Mouse (Mus musculus) liver, embryonic 11.5 days (tissue): ENCODE results near the gene Leap2. TPM values are rescaled to one million over a fixed set of nuclear protein-coding genes. Genes with fewer than 3 reads are reported as not detected.

ENCODE experiments used
- ATAC-seq: fragments of 200-750 bp; cut with Nextera tagmentation; replicated peaks from 2 replicates; pipeline ENCODE4 v1.8.0; 2017; ENCODE audit warnings: moderate number of reproducible peaks, mild to moderate bottlenecking, moderate TSS enrichment, moderate library complexity; ENCODE audit not compliant: low FRiP score
- DNase-seq: peaks from one replicate; pipeline ENCODE4 v3.0.0-alpha.2; 2017; ENCODE audit warnings: low spot score
- H3K27ac ChIP-seq: fragments of 300-500 bp; sonication (generic); 2 replicates; pipeline ENCODE4 v1.5.1; 2014; ENCODE audit warnings: mild to moderate bottlenecking, low read depth, low read length, control low read depth
- H3K27me3 ChIP-seq: fragments of 300-500 bp; sonication (generic); replicated peaks from 2 replicates; pipeline ENCODE4 v1.6.1; 2014; ENCODE audit warnings: low read length, mixed read lengths; ENCODE audit not compliant: control insufficient read depth, insufficient read depth
- H3K36me3 ChIP-seq: fragments of 300-500 bp; sonication (generic); 2 replicates; pipeline ENCODE4 v1.6.1; 2014; ENCODE audit warnings: mild to moderate bottlenecking, low read length, moderate library complexity, mixed read lengths; ENCODE audit not compliant: control insufficient read depth, insufficient read depth
- H3K4me1 ChIP-seq: fragments of 300-500 bp; sonication (generic); replicated peaks from 2 replicates; pipeline ENCODE4 v1.6.1; 2014; ENCODE audit warnings: low read length, mixed read lengths; ENCODE audit not compliant: control insufficient read depth, insufficient read depth
- H3K4me2 ChIP-seq: fragments of 300-500 bp; sonication (generic); 2 replicates; pipeline ENCODE4 v1.6.1; 2014; ENCODE audit warnings: mild to moderate bottlenecking, control low read depth, moderate library complexity
- H3K4me3 ChIP-seq: fragments of 300-500 bp; sonication (generic); 2 replicates; pipeline ENCODE4 v1.5.1; 2014; ENCODE audit warnings: low read depth, low read length, control low read depth
- H3K9ac ChIP-seq: fragments of 300-500 bp; sonication (generic); 2 replicates; pipeline ENCODE4 v1.6.1; 2014; ENCODE audit warnings: low read depth, low read length, control low read depth
- H3K9me3 ChIP-seq: fragments of 300-500 bp; sonication (generic); 2 replicates; pipeline ENCODE4 v1.6.1; 2016; ENCODE audit warnings: low read length, inconsistent platforms, mixed read lengths; ENCODE audit not compliant: control insufficient read depth
- WGBS: fragments of 180-500 bp; shearing (Covaris S2); extraction: QIAGEN DNeasy Blood & Tissue Kit; methylation state at CpG from one replicate; pipeline ENCODE4 v1.1.7; 2014; 5-methylcytosine and 5-hydroxymethylcytosine counted together
- polyA plus RNA-seq: library from polyadenylated mRNA; unstranded; fragments of >200 nt; fragmentation: Nextera tagmentation; extraction: Ambion mirVana; gene quantifications from 2 replicates; pipeline ENCODE4 v1.2.1, GENCODE M21; 2014

Leap2 gene
- polyA plus RNA-seq, 1 experiment from 2014 or later, result 6.5 TPM

GRCm38 (mm10) chr11:53425251-53425650, 2.3 kb upstream of the Leap2 start:
- H3K4me3 ChIP-seq, result no peak overlapping the region
- no peaks in the 10 kb centered on the region for H3K27me3 ChIP-seq
- no peak for ATAC-seq
- DNase-seq, result no peak
- WGBS, result 68% methylated on average over 3 of the region's 3 CpGs
- peaks cover 5% of the 10 kb centered on the region; the same call in 1 of the 2 replicates for H3K4me1 ChIP-seq
- peaks cover 8% of the 10 kb centered on the region; the same call in 1 of the 2 replicates for H3K36me3 ChIP-seq
- no peak overlapping the region for H3K27ac ChIP-seq
- no peak overlapping the region for H3K4me2 ChIP-seq
- no peak overlapping the region for H3K9ac ChIP-seq
- H3K9me3 ChIP-seq, result no peaks in the 10 kb centered on the region

- Histone ChIP-seq H3K4me3 (no peak overlapping the region), H3K36me3 (peaks cover 8% of the 10 kb centered on the region; the same call in 1 of the 2 replicates), H3K27me3 (no peaks in the 10 kb centered on the region), H3K4me1 (peaks cover 5% of the 10 kb centered on the region; the same call in 1 of the 2 replicates), H3K27ac (no peak overlapping the region), H3K9ac (no peak overlapping the region), H3K9me3 (no peaks in the 10 kb centered on the region), H3K4me2 (no peak overlapping the region)
- ATAC-seq (no peak), DNase-seq (no peak)
- 80% methylated on average over 2 of the region's 2 CpGs for WGBS
Measured at GRCm38 (mm10) chr11:53424826-53425225, 1.9 kb upstream of the Leap2 start.

GRCm38 (mm10) chr11:53418048-53418447, 4.9 kb downstream of the Leap2 start:
- no peaks in the 10 kb centered on the region for H3K4me1 ChIP-seq
- no peak for DNase-seq
- no peak overlapping the region for H3K27ac ChIP-seq
- peaks cover 26% of the 10 kb centered on the region for H3K36me3 ChIP-seq
- no peaks in the 10 kb centered on the region for H3K27me3 ChIP-seq
- no peaks in the 10 kb centered on the region for H3K9me3 ChIP-seq
- H3K4me3 ChIP-seq, result no peak overlapping the region
- ATAC-seq, result no peak
- H3K9ac ChIP-seq, result no peak overlapping the region
- no peak overlapping the region for H3K4me2 ChIP-seq

- H3K4me2 ChIP-seq, result no peak overlapping the region
- no peak overlapping the region for H3K9ac ChIP-seq
- H3K9me3 ChIP-seq, result no peaks in the 10 kb centered on the region
- no peaks in the 10 kb centered on the region for H3K4me1 ChIP-seq
- H3K27ac ChIP-seq, result no peak overlapping the region
- H3K27me3 ChIP-seq, result no peaks in the 10 kb centered on the region
- ATAC-seq, result no peak
- WGBS, result 85% methylated on average over 4 of the region's 4 CpGs
- H3K36me3 ChIP-seq, result peaks cover 44% of the 10 kb centered on the region
- no peak overlapping the region for H3K4me3 ChIP-seq
- no peak for DNase-seq
Measured at GRCm38 (mm10) chr11:53413871-53414270, 9.1 kb downstream of the Leap2 start.

- H3K4me3 ChIP-seq, result no peak overlapping the region
- H3K4me2 ChIP-seq, result no peak overlapping the region
- no peak overlapping the region for H3K27ac ChIP-seq
- no peaks in the 10 kb centered on the region for H3K27me3 ChIP-seq
- H3K9ac ChIP-seq, result no peak overlapping the region
- peak; percentile 20 for DNase-seq
- H3K36me3 ChIP-seq, result peaks cover 43% of the 10 kb centered on the region
- H3K9me3 ChIP-seq, result no peaks in the 10 kb centered on the region
- ATAC-seq, result no peak
- H3K4me1 ChIP-seq, result no peaks in the 10 kb centered on the region
Measured at GRCm38 (mm10) chr11:53411738-53412137, 11.2 kb downstream of the Leap2 start.

- Histone ChIP-seq H3K27me3 (no peaks in the 10 kb centered on the region), H3K4me3 (no peak overlapping the region), H3K9ac (no peak overlapping the region), H3K9me3 (no peaks in the 10 kb centered on the region), H3K4me2 (no peak overlapping the region), H3K36me3 (peaks cover 21% of the 10 kb centered on the region), H3K27ac (no peak overlapping the region), H3K4me1 (no peaks in the 10 kb centered on the region)
- ATAC-seq, result no peak
- no peak for DNase-seq
- 77% methylated on average over 1 of the region's 1 CpGs for WGBS
Measured at GRCm38 (mm10) chr11:53403638-53404037, 19.3 kb downstream of the Leap2 start.

- H3K4me3 ChIP-seq, result no peak overlapping the region
- H3K27ac ChIP-seq, result no peak overlapping the region
- no peak overlapping the region for H3K9ac ChIP-seq
- peaks cover 16% of the 10 kb centered on the region; the same call in 1 of the 2 replicates for H3K36me3 ChIP-seq
- no peaks in the 10 kb centered on the region for H3K4me1 ChIP-seq
- WGBS, result 85% methylated on average over 1 of the region's 1 CpGs
- ATAC-seq (no peak), DNase-seq (no peak)
- H3K27me3 ChIP-seq, result no peaks in the 10 kb centered on the region
- no peaks in the 10 kb centered on the region for H3K9me3 ChIP-seq
- no peak overlapping the region for H3K4me2 ChIP-seq
Measured at GRCm38 (mm10) chr11:53393856-53394255, 29.1 kb downstream of the Leap2 start.

GRCm38 (mm10) chr11:53383758-53384428, 39.1 kb downstream of the Leap2 start:
- H3K36me3 ChIP-seq, result peaks cover 9% of the 10 kb centered on the region; the same call in 1 of the 2 replicates
- H3K4me3 ChIP-seq, result no peak overlapping the region
- DNase-seq (no peak), ATAC-seq (no peak)
- no peaks in the 10 kb centered on the region for H3K9me3 ChIP-seq
- H3K4me2 ChIP-seq, result no peak overlapping the region
- no peaks in the 10 kb centered on the region for H3K27me3 ChIP-seq
- peaks cover 2% of the 10 kb centered on the region; the same call in 1 of the 2 replicates for H3K4me1 ChIP-seq
- 91% methylated on average over 2 of the region's 2 CpGs for WGBS
- no peak overlapping the region for H3K27ac ChIP-seq
- no peak overlapping the region for H3K9ac ChIP-seq

GRCm38 (mm10) chr11:53378918-53379317, 44.1 kb downstream of the Leap2 start:
- no peak overlapping the region for H3K9ac ChIP-seq
- no peaks in the 10 kb centered on the region for H3K27me3 ChIP-seq
- WGBS, result 53% methylated on average over 1 of the region's 1 CpGs
- H3K4me1 ChIP-seq, result peaks cover 4% of the 10 kb centered on the region; the same call in 1 of the 2 replicates
- H3K36me3 ChIP-seq, result peaks cover 6% of the 10 kb centered on the region
- peak overlapping the region; percentile 35; the same call in 1 of the 2 replicates for H3K4me2 ChIP-seq
- no peak for DNase-seq
- H3K4me3 ChIP-seq, result no peak overlapping the region
- H3K27ac ChIP-seq, result no peak overlapping the region
- ATAC-seq, result peak; percentile 72; the same call in 1 of the 2 replicates
- H3K9me3 ChIP-seq, result no peaks in the 10 kb centered on the region
